Mouse (Mus musculus) lung, postnatal 0 days (tissue): ENCODE data around the gene Lactb.

Experiments used
- CTCF ChIP-seq: IDR thresholded peaks from 2 replicates; pipeline ENCODE4 v1.5.1; 2016; ENCODE audit warnings: antibody characterized with exemption, mild to moderate bottlenecking
- EP300 ChIP-seq: IDR thresholded peaks from 2 replicates; pipeline ENCODE4 v1.6.1; 2016; ENCODE audit warnings: antibody characterized with exemption, mild to moderate bottlenecking, control low read depth

- TF ChIP-seq CTCF (no peak), EP300 (no peak)
These were observed 33.5 kb upstream of the Lactb start for GRCm38 (mm10) chr9:67008781-67009180.
